Mouse (Mus musculus): ENCODE measurements around the gene Pdss2. TPM values are rescaled to one million over a fixed set of nuclear protein-coding genes. Genes with fewer than 3 reads are reported as not detected.

Pdss2 gene
- polyA plus RNA-seq, 1 experiment, result 13.1 TPM

- no peak overlapping the region for H3K27ac ChIP-seq (ENCODE audit: insufficient read depth, low read length)
- H3K4me1 ChIP-seq (ENCODE audit: control insufficient read depth, insufficient read depth, low read length), result peaks cover 5% of the 10 kb centered on the region
- no peaks in the 10 kb centered on the region for H3K9me3 ChIP-seq (replicated peaks; ENCODE audit: control insufficient read depth, insufficient read depth, low read length, poor library complexity, severe bottlenecking)
- no peak overlapping the region for H3K4me3 ChIP-seq (ENCODE audit: low read depth, low read length)
- H3K36me3 ChIP-seq (ENCODE audit: control insufficient read depth, insufficient read depth, low read length, poor library complexity, severe bottlenecking), result no peaks in the 10 kb centered on the region
- no peak overlapping the region for H3K9ac ChIP-seq (ENCODE audit: low read depth, poor library complexity, severe bottlenecking)
- no peaks in the 10 kb centered on the region for H3K27me3 ChIP-seq (ENCODE audit: control insufficient read depth, insufficient read depth, low read length, poor library complexity, severe bottlenecking)
- TF ChIP-seq CTCF (IDR thresholded peaks at IDR 0.05; ENCODE audit: low read depth, low read length), result no peak
- TF ChIP-seq POLR2A (IDR thresholded peaks at IDR 0.05; ENCODE audit: insufficient read depth, low read length), result no peak
- TF ChIP-seq EP300 (IDR thresholded peaks at IDR 0.05; ENCODE audit: insufficient read depth, low read depth, low read length), result no peak
These were observed 219.9 kb downstream of the Pdss2 start for GRCm38 (mm10) chr10:43440981-43441740.

- no peaks in the 10 kb centered on the region for H3K36me3 ChIP-seq (ENCODE audit: control insufficient read depth, insufficient read depth, low read length, poor library complexity, severe bottlenecking)
- no peak overlapping the region for H3K27ac ChIP-seq (ENCODE audit: insufficient read depth, low read length)
- H3K9me3 ChIP-seq (replicated peaks; ENCODE audit: control insufficient read depth, insufficient read depth, low read length, poor library complexity, severe bottlenecking), result no peaks in the 10 kb centered on the region
- no peak for TF ChIP-seq CTCF (IDR thresholded peaks at IDR 0.05; ENCODE audit: low read depth, low read length)
- TF ChIP-seq POLR2A (IDR thresholded peaks at IDR 0.05; ENCODE audit: insufficient read depth, low read length), result no peak
- no peak for TF ChIP-seq EP300 (IDR thresholded peaks at IDR 0.05; ENCODE audit: insufficient read depth, low read depth, low read length)
- no peak overlapping the region for H3K4me3 ChIP-seq (ENCODE audit: low read depth, low read length)
- H3K4me1 ChIP-seq (ENCODE audit: control insufficient read depth, insufficient read depth, low read length), result no peaks in the 10 kb centered on the region
- no peak overlapping the region for H3K9ac ChIP-seq (ENCODE audit: low read depth, poor library complexity, severe bottlenecking)
- no peaks in the 10 kb centered on the region for H3K27me3 ChIP-seq (ENCODE audit: control insufficient read depth, insufficient read depth, low read length, poor library complexity, severe bottlenecking)
These were observed 227.4 kb downstream of the Pdss2 start for GRCm38 (mm10) chr10:43448656-43449055.

GRCm38 (mm10) chr10:43451848-43452662 lies 230.8 kb downstream of the Pdss2 start:
- H3K27me3 ChIP-seq (ENCODE audit: control insufficient read depth, insufficient read depth, low read length, poor library complexity, severe bottlenecking), result no peaks in the 10 kb centered on the region
- H3K36me3 ChIP-seq (ENCODE audit: control insufficient read depth, insufficient read depth, low read length, poor library complexity, severe bottlenecking), result no peaks in the 10 kb centered on the region
- H3K9ac ChIP-seq (ENCODE audit: low read depth, poor library complexity, severe bottlenecking), result no peak overlapping the region
- no peaks in the 10 kb centered on the region for H3K4me1 ChIP-seq (ENCODE audit: control insufficient read depth, insufficient read depth, low read length)
- no peak overlapping the region for H3K4me3 ChIP-seq (ENCODE audit: low read depth, low read length)
- TF ChIP-seq POLR2A (IDR thresholded peaks at IDR 0.05; ENCODE audit: insufficient read depth, low read length) (no peak), CTCF (IDR thresholded peaks at IDR 0.05; ENCODE audit: low read depth, low read length) (peak; percentile 59)
- H3K27ac ChIP-seq (ENCODE audit: insufficient read depth, low read length), result no peak overlapping the region
- no peaks in the 10 kb centered on the region for H3K9me3 ChIP-seq (replicated peaks; ENCODE audit: control insufficient read depth, insufficient read depth, low read length, poor library complexity, severe bottlenecking)

GRCm38 (mm10) chr10:43452663-43452996 lies 231.3 kb downstream of the Pdss2 start:
- no peak overlapping the region for H3K9ac ChIP-seq (ENCODE audit: low read depth, poor library complexity, severe bottlenecking)
- H3K27ac ChIP-seq (ENCODE audit: insufficient read depth, low read length), result no peak overlapping the region
- H3K4me3 ChIP-seq (ENCODE audit: low read depth, low read length), result no peak overlapping the region
- TF ChIP-seq POLR2A (IDR thresholded peaks at IDR 0.05; ENCODE audit: insufficient read depth, low read length) (no peak), EP300 (IDR thresholded peaks at IDR 0.05; ENCODE audit: insufficient read depth, low read depth, low read length) (no peak), CTCF (IDR thresholded peaks at IDR 0.05; ENCODE audit: low read depth, low read length) (no peak)
- H3K4me1 ChIP-seq (ENCODE audit: control insufficient read depth, insufficient read depth, low read length), result no peaks in the 10 kb centered on the region
- H3K9me3 ChIP-seq (replicated peaks; ENCODE audit: control insufficient read depth, insufficient read depth, low read length, poor library complexity, severe bottlenecking), result peaks cover 5% of the 10 kb centered on the region; the same call in 1 of the 2 replicates
- H3K36me3 ChIP-seq (ENCODE audit: control insufficient read depth, insufficient read depth, low read length, poor library complexity, severe bottlenecking), result no peaks in the 10 kb centered on the region
- no peaks in the 10 kb centered on the region for H3K27me3 ChIP-seq (ENCODE audit: control insufficient read depth, insufficient read depth, low read length, poor library complexity, severe bottlenecking)

GRCm38 (mm10) chr10:43454219-43454618 lies 232.9 kb downstream of the Pdss2 start:
- Histone ChIP-seq H3K27me3 (ENCODE audit: control insufficient read depth, insufficient read depth, low read length, poor library complexity, severe bottlenecking) (no peaks in the 10 kb centered on the region), H3K27ac (ENCODE audit: insufficient read depth, low read length) (no peak overlapping the region), H3K36me3 (ENCODE audit: control insufficient read depth, insufficient read depth, low read length, poor library complexity, severe bottlenecking) (no peaks in the 10 kb centered on the region), H3K4me1 (ENCODE audit: control insufficient read depth, insufficient read depth, low read length) (no peaks in the 10 kb centered on the region), H3K4me3 (ENCODE audit: low read depth, low read length) (no peak overlapping the region), H3K9me3 (replicated peaks; ENCODE audit: control insufficient read depth, insufficient read depth, low read length, poor library complexity, severe bottlenecking) (peaks cover 5% of the 10 kb centered on the region; the same call in 1 of the 2 replicates), H3K9ac (ENCODE audit: low read depth, poor library complexity, severe bottlenecking) (no peak overlapping the region)
- no peak for TF ChIP-seq POLR2A (IDR thresholded peaks at IDR 0.05; ENCODE audit: insufficient read depth, low read length)
- TF ChIP-seq EP300 (IDR thresholded peaks at IDR 0.05; ENCODE audit: insufficient read depth, low read depth, low read length), result no peak
- no peak for TF ChIP-seq CTCF (IDR thresholded peaks at IDR 0.05; ENCODE audit: low read depth, low read length)

- Histone ChIP-seq H3K9me3 (replicated peaks; ENCODE audit: control insufficient read depth, insufficient read depth, low read length, poor library complexity, severe bottlenecking) (peaks cover 5% of the 10 kb centered on the region; the same call in 1 of the 2 replicates), H3K4me1 (ENCODE audit: control insufficient read depth, insufficient read depth, low read length) (no peaks in the 10 kb centered on the region), H3K36me3 (ENCODE audit: control insufficient read depth, insufficient read depth, low read length, poor library complexity, severe bottlenecking) (no peaks in the 10 kb centered on the region), H3K27me3 (ENCODE audit: control insufficient read depth, insufficient read depth, low read length, poor library complexity, severe bottlenecking) (no peaks in the 10 kb centered on the region), H3K4me3 (ENCODE audit: low read depth, low read length) (no peak overlapping the region), H3K27ac (ENCODE audit: insufficient read depth, low read length) (no peak overlapping the region), H3K9ac (ENCODE audit: low read depth, poor library complexity, severe bottlenecking) (no peak overlapping the region)
- TF ChIP-seq CTCF (IDR thresholded peaks at IDR 0.05; ENCODE audit: low read depth, low read length) (no peak), POLR2A (IDR thresholded peaks at IDR 0.05; ENCODE audit: insufficient read depth, low read length) (no peak), EP300 (IDR thresholded peaks at IDR 0.05; ENCODE audit: insufficient read depth, low read depth, low read length) (no peak)
These were observed 233.4 kb downstream of the Pdss2 start for GRCm38 (mm10) chr10:43454671-43455070.
